Mouse (Mus musculus) heart, embryonic 10.5 days (tissue): ENCODE measurements around the gene Ddx27. TPM values are rescaled to one million over a fixed set of nuclear protein-coding genes. Genes with fewer than 3 reads are reported as not detected.
A peak's percentile ranks its signal among the peaks of the same experiment; 100 is the strongest.

Experiments
- DNase-seq: peaks from one replicate; pipeline ENCODE4 v3.0.0-alpha.2; 2017; ENCODE audit warnings: low spot score
- H3K27ac ChIP-seq: fragments of 300-500 bp; sonication (generic); 2 replicates; pipeline ENCODE4 v1.5.1; 2016; ENCODE audit warnings: mild to moderate bottlenecking
- H3K27me3 ChIP-seq: fragments of 300-500 bp; sonication (generic); 2 replicates; pipeline ENCODE4 v1.6.1; 2016; ENCODE audit warnings: mild to moderate bottlenecking; ENCODE audit not compliant: poor library complexity, insufficient read depth, severe bottlenecking
- H3K36me3 ChIP-seq: fragments of 300-500 bp; sonication (generic); 2 replicates; pipeline ENCODE4 v1.6.1; 2016; ENCODE audit warnings: mild to moderate bottlenecking, moderate library complexity
- H3K4me1 ChIP-seq: fragments of 300-500 bp; sonication (generic); 2 replicates; pipeline ENCODE4 v1.6.1; 2016; ENCODE audit warnings: mild to moderate bottlenecking
- H3K4me3 ChIP-seq: fragments of 300-500 bp; sonication (generic); 2 replicates; pipeline ENCODE4 v1.5.1; 2016; ENCODE audit warnings: mild to moderate bottlenecking, moderate library complexity
- H3K9me3 ChIP-seq: fragments of 300-500 bp; sonication (generic); 2 replicates; pipeline ENCODE4 v1.6.1; 2016; ENCODE audit warnings: mild to moderate bottlenecking, moderate library complexity
- WGBS: fragments of 180-500 bp; shearing (Covaris S2); methylation state at CpG from one replicate; pipeline ENCODE4 v1.1.7; 2016; 5-methylcytosine and 5-hydroxymethylcytosine counted together
- polyA plus RNA-seq: library from polyadenylated mRNA; unstranded; fragments of >200 nt; fragmentation: Nextera tagmentation; extraction: Ambion mirVana; gene quantifications from 2 replicates; pipeline ENCODE4 v1.2.1, GENCODE M21; 2016

The Ddx27 gene
- polyA plus RNA-seq, 1 experiment from 2014 or later = 59.4 TPM

- Histone ChIP-seq H3K9me3 (no peaks in the 10 kb centered on the region), H3K27ac (peak overlapping the region; percentile 85; the same call in 1 of the 2 replicates), H3K4me3 (peak overlapping the region; percentile 56), H3K36me3 (no peaks in the 10 kb centered on the region), H3K4me1 (peaks cover 5% of the 10 kb centered on the region; the same call in 1 of the 2 replicates), H3K27me3 (no peaks in the 10 kb centered on the region)
- WGBS = 17% methylated on average over 12 of the region's 12 CpGs
- DNase-seq = no peak
Observed at GRCm38 (mm10) chr2:167071266-167071640, 56.3 kb downstream of the Ddx27 start.

GRCm38 (mm10) chr2:167071641-167072601, 56.9 kb downstream of the Ddx27 start:
- peak; percentile 96 for DNase-seq
- H3K36me3 ChIP-seq = no peaks in the 10 kb centered on the region
- H3K27me3 ChIP-seq = no peaks in the 10 kb centered on the region
- peak overlapping the region; percentile 56 for H3K4me3 ChIP-seq
- no peaks in the 10 kb centered on the region for H3K9me3 ChIP-seq
- H3K4me1 ChIP-seq = peaks cover 5% of the 10 kb centered on the region; the same call in 1 of the 2 replicates
- 8% methylated on average over 22 of the region's 22 CpGs for whole genome bisulfite sequencing
- peak overlapping the region; percentile 85 for H3K27ac ChIP-seq

DNA sequence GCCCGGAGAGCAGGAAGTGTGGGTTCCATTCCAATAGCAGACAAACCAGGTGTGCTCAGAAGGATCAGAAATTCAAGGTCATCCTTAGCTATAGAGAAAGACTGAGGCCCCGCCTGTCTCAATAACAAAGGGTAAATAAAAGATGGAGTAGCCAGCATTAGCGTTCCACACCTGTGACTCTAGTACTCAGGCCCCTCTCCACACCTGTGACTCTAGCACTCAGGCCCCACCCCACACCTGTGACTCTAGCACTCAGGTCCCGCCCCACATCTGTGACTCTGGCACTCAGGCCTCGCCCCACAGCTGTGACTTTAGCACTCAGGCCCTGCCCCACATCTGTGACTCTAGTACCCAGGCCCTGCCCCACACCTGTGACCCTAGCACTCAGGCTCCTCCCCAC, 59.6 kb downstream of the Ddx27 start:
- DNase-seq = no peak
- no peaks in the 10 kb centered on the region for H3K27me3 ChIP-seq
- 88% methylated on average over 5 of the region's 5 CpGs for WGBS

DNA sequence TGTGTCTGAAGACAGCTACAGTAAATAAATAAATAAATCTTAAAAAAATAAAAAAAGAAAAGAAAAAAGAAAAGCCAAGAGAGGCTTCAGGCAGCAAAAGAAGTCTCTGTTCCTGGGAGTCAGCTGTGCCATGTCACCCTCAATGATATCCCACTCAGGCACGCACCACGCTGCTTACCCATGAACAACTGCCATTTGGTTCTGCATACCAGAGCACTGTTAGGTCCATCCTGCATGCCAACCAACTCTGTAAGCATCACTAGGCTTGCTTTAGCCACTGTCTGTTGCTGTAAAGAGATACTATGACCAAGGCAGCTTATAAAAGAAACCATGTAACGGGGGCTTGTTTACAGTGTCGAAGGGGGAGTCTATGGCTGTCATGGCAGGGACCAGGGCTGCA, 61.4 kb downstream of the Ddx27 start:
- Histone ChIP-seq H3K27me3 (no peaks in the 10 kb centered on the region), H3K9me3 (no peaks in the 10 kb centered on the region), H3K36me3 (no peaks in the 10 kb centered on the region), H3K4me3 (no peak overlapping the region), H3K4me1 (peaks cover 18% of the 10 kb centered on the region), H3K27ac (no peak overlapping the region)
- WGBS = 88% methylated on average over 4 of the region's 4 CpGs
- no peak for DNase-seq

More for the DNA sequence above, 59.6 kb downstream of the Ddx27 start:
- peaks cover 16% of the 10 kb centered on the region for H3K4me1 ChIP-seq
- no peak overlapping the region for H3K4me3 ChIP-seq
- H3K36me3 ChIP-seq = no peaks in the 10 kb centered on the region
- no peaks in the 10 kb centered on the region for H3K9me3 ChIP-seq
- no peak overlapping the region for H3K27ac ChIP-seq

DNA sequence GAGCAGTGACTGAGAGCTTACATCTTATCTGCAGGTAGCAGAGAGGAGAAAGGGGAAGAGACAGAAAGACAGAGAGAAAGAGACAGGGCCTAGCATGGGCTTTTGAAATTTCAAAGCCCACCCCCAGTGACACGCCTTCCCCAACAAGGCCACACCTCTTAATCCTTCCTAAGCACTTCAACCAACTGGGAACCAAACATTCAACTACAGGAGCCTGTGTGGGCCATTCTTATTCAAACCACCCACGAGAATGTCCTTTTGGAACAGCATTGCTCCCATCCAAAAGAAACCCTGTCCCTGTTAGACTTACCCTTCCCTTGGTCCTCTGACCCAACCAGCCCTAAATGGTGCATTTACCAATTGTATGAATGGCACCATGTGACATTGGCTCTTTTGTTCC, 61.8 kb downstream of the Ddx27 start:
- no peak overlapping the region for H3K4me3 ChIP-seq
- 64% methylated on average over 2 of the region's 2 CpGs for WGBS
- peaks cover 22% of the 10 kb centered on the region for H3K4me1 ChIP-seq
- no peak for DNase-seq
- H3K27ac ChIP-seq = no peak overlapping the region
- H3K9me3 ChIP-seq = no peaks in the 10 kb centered on the region
- no peaks in the 10 kb centered on the region for H3K36me3 ChIP-seq
- no peaks in the 10 kb centered on the region for H3K27me3 ChIP-seq

- Histone ChIP-seq H3K9me3 (no peaks in the 10 kb centered on the region), H3K4me1 (peaks cover 27% of the 10 kb centered on the region), H3K27me3 (no peaks in the 10 kb centered on the region), H3K4me3 (no peak overlapping the region), H3K27ac (no peak overlapping the region), H3K36me3 (no peaks in the 10 kb centered on the region)
- DNase-seq = no peak
- WGBS = 84% methylated on average over 11 of the region's 11 CpGs
Observed at GRCm38 (mm10) chr2:167077199-167077962, 62.4 kb downstream of the Ddx27 start.

DNA sequence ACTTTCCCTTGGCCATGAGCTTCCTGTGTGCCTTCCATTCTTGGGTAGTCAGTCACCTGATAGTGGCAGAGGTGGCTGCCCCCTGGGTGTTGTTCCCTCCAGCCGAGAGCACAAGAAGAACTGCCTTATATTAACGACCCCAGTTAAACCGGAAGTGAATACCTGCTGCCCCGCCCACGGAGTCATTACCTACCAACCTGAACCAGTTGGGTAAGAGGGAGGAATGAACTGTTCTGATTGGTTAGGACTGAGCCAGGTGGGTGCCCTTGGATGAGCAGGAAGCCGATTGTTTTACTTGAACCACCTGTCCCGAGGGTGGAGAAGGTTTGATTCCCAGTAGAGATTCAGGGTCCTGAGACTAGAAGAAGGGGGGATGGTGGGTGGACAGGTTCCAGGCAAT, 63.5 kb downstream of the Ddx27 start:
- Histone ChIP-seq H3K27ac (peak overlapping the region; percentile 29; the same call in 1 of the 2 replicates), H3K9me3 (no peaks in the 10 kb centered on the region), H3K4me3 (no peak overlapping the region), H3K27me3 (no peaks in the 10 kb centered on the region), H3K4me1 (peaks cover 27% of the 10 kb centered on the region), H3K36me3 (no peaks in the 10 kb centered on the region)
- DNase-seq = no peak
- 34% methylated on average over 7 of the region's 7 CpGs for WGBS

GRCm38 (mm10) chr2:167078931-167079495, 64.0 kb downstream of the Ddx27 start:
- peaks cover 27% of the 10 kb centered on the region for H3K4me1 ChIP-seq
- H3K36me3 ChIP-seq = no peaks in the 10 kb centered on the region
- H3K9me3 ChIP-seq = no peaks in the 10 kb centered on the region
- H3K27me3 ChIP-seq = no peaks in the 10 kb centered on the region
- H3K4me3 ChIP-seq = no peak overlapping the region
- WGBS = 44% methylated on average over 9 of the region's 9 CpGs
- no peak for DNase-seq
- peak overlapping the region; percentile 29; the same call in 1 of the 2 replicates for H3K27ac ChIP-seq

- 65% methylated on average over 18 of the region's 18 CpGs for WGBS
- peaks cover 27% of the 10 kb centered on the region for H3K4me1 ChIP-seq
- H3K27ac ChIP-seq = no peak overlapping the region
- H3K27me3 ChIP-seq = no peaks in the 10 kb centered on the region
- no peak overlapping the region for H3K4me3 ChIP-seq
- H3K9me3 ChIP-seq = no peaks in the 10 kb centered on the region
- no peak for DNase-seq
- H3K36me3 ChIP-seq = no peaks in the 10 kb centered on the region
Observed at GRCm38 (mm10) chr2:167079535-167080257, 64.7 kb downstream of the Ddx27 start.

DNA sequence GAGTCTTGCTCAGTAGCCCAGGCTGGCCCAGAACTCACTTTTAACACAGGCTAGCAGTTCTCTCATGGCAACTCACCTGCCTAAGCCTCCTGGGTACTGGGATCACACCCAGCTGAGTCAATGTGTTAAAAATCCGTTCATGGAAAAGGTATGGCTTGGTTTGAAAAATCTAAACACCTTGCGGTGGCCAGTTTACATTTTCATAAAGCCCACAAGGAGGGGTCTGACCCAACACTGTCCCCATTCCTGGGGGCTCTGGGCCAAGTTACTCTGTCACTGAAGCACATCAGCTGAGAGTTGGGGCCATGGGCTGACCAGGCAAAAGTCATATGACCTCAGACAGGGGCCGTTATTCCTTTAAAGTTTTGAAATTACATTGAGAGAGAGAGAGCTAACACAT, 65.4 kb downstream of the Ddx27 start:
- no peak for DNase-seq
- H3K36me3 ChIP-seq = no peaks in the 10 kb centered on the region
- peaks cover 27% of the 10 kb centered on the region for H3K4me1 ChIP-seq
- no peaks in the 10 kb centered on the region for H3K9me3 ChIP-seq
- H3K27ac ChIP-seq = no peak overlapping the region
- no peak overlapping the region for H3K4me3 ChIP-seq
- WGBS = 80% methylated on average over 3 of the region's 3 CpGs
- no peaks in the 10 kb centered on the region for H3K27me3 ChIP-seq

GRCm38 (mm10) chr2:167081135-167081534, 66.1 kb downstream of the Ddx27 start:
- 71% methylated on average over 6 of the region's 6 CpGs for WGBS
- Histone ChIP-seq H3K4me1 (peaks cover 27% of the 10 kb centered on the region), H3K27ac (0 out of 2 replicates have a peak overlapping the region, but pooled peaks have one; percentile 24), H3K27me3 (no peaks in the 10 kb centered on the region), H3K36me3 (no peaks in the 10 kb centered on the region), H3K9me3 (no peaks in the 10 kb centered on the region), H3K4me3 (no peak overlapping the region)
- DNase-seq = no peak

GRCm38 (mm10) chr2:167081639-167082038, 66.6 kb downstream of the Ddx27 start:
- Histone ChIP-seq H3K9me3 (no peaks in the 10 kb centered on the region), H3K4me3 (no peak overlapping the region), H3K27me3 (no peaks in the 10 kb centered on the region), H3K36me3 (no peaks in the 10 kb centered on the region), H3K27ac (peak overlapping the region; percentile 24; the same call in 1 of the 2 replicates), H3K4me1 (peaks cover 27% of the 10 kb centered on the region)
- WGBS = 26% methylated on average over 4 of the region's 4 CpGs
- DNase-seq = peak; percentile 79
